Mouse (Mus musculus) stomach, postnatal 0 days (tissue): ENCODE data around the gene Brca1. TPM values are rescaled to one million over a fixed set of nuclear protein-coding genes. Genes with fewer than 3 reads are reported as not detected.

Experiments
- ATAC-seq: fragments of 200-750 bp; cut with Nextera tagmentation; 2 replicates; pipeline ENCODE4 v1.8.0; 2017; ENCODE audit not compliant: low FRiP score, low TSS enrichment
- DNase-seq: peaks from one replicate; pipeline ENCODE4 v3.0.0-alpha.2; 2016; ENCODE audit warnings: low spot score
- H3K27ac ChIP-seq: fragments of 300-500 bp; sonication (generic); replicated peaks from 2 replicates; pipeline ENCODE4 v1.5.1; 2014; ENCODE audit warnings: mild to moderate bottlenecking, control low read depth
- H3K27me3 ChIP-seq: fragments of 300-500 bp; sonication (generic); 2 replicates; pipeline ENCODE4 v1.6.1; 2014; ENCODE audit warnings: low read length; ENCODE audit not compliant: control insufficient read depth, insufficient read depth
- H3K36me3 ChIP-seq: fragments of 300-500 bp; sonication (generic); 2 replicates; pipeline ENCODE4 v1.6.1; 2014; ENCODE audit warnings: low read length, mixed read lengths; ENCODE audit not compliant: control insufficient read depth, insufficient read depth
- H3K4me1 ChIP-seq: fragments of 300-500 bp; sonication (generic); replicated peaks from 2 replicates; pipeline ENCODE4 v1.6.1; 2014; ENCODE audit warnings: antibody characterized with exemption; ENCODE audit not compliant: control insufficient read depth, insufficient read depth
- H3K4me2 ChIP-seq: fragments of 300-500 bp; sonication (generic); replicated peaks from 2 replicates; pipeline ENCODE4 v1.6.1; 2014; ENCODE audit warnings: low read depth, mild to moderate bottlenecking, control low read depth, moderate library complexity
- H3K4me3 ChIP-seq: fragments of 300-500 bp; sonication (generic); 2 replicates; pipeline ENCODE4 v1.5.1; 2014; ENCODE audit warnings: low read depth, low read length, control low read depth
- H3K9ac ChIP-seq: fragments of 300-500 bp; sonication (generic); 2 replicates; pipeline ENCODE4 v1.6.1; 2014; ENCODE audit warnings: mild to moderate bottlenecking, low read length, control low read depth, mixed read lengths
- H3K9me3 ChIP-seq: fragments of 300-500 bp; sonication (generic); 2 replicates; pipeline ENCODE4 v1.6.1; 2016; ENCODE audit warnings: low read length; ENCODE audit not compliant: control insufficient read depth
- CTCF ChIP-seq: IDR thresholded peaks from 2 replicates; pipeline ENCODE4 v1.5.1; 2016; ENCODE audit warnings: antibody characterized with exemption, low read depth, mild to moderate bottlenecking, moderate library complexity
- EP300 ChIP-seq: optimal IDR thresholded peaks from 2 replicates; pipeline ENCODE3; 2016; ENCODE audit warnings: antibody characterized with exemption
- WGBS: fragments of 180-500 bp; shearing (Covaris S2); extraction: QIAGEN DNeasy Blood & Tissue Kit; methylation state at CpG from one replicate; pipeline ENCODE4 v1.1.7; 2014; 5-methylcytosine and 5-hydroxymethylcytosine counted together
- polyA plus RNA-seq: library from polyadenylated mRNA; unstranded; fragments of >200 nt; fragmentation: Nextera tagmentation; extraction: Ambion mirVana; gene quantifications from 2 replicates; pipeline ENCODE4 v1.2.1, GENCODE M21; 2015

Brca1 gene
- polyA plus RNA-seq, 1 experiment from 2014 or later: 2.5 TPM

- TF ChIP-seq CTCF: no peak
- no peak for TF ChIP-seq EP300
- Histone ChIP-seq H3K36me3 (no peaks in the 10 kb centered on the region), H3K9me3 (no peaks in the 10 kb centered on the region), H3K27ac (no peak overlapping the region), H3K4me1 (no peaks in the 10 kb centered on the region), H3K27me3 (no peaks in the 10 kb centered on the region), H3K4me2 (no peak overlapping the region), H3K4me3 (no peak overlapping the region), H3K9ac (no peak overlapping the region)
- 59% methylated on average over 6 of the region's 6 CpGs for WGBS
- ATAC-seq: 0 out of 2 replicates have a peak, but pooled peaks have one; percentile 13
- DNase-seq: no peak
Measured at GRCm38 (mm10) chr11:101486126-101486525, 65.6 kb downstream of the Brca1 start.

GRCm38 (mm10) chr11:101485509-101486028 lies 66.2 kb downstream of the Brca1 start:
- H3K4me3 ChIP-seq: no peak overlapping the region
- WGBS: 41% methylated on average over 6 of the region's 6 CpGs
- TF ChIP-seq EP300: no peak
- no peak for TF ChIP-seq CTCF
- H3K36me3 ChIP-seq: no peaks in the 10 kb centered on the region
- ATAC-seq (no peak), DNase-seq (no peak)
- H3K9me3 ChIP-seq: no peaks in the 10 kb centered on the region
- H3K9ac ChIP-seq: no peak overlapping the region
- no peaks in the 10 kb centered on the region for H3K27me3 ChIP-seq
- no peak overlapping the region for H3K27ac ChIP-seq
- H3K4me1 ChIP-seq: no peaks in the 10 kb centered on the region
- H3K4me2 ChIP-seq: no peak overlapping the region

GRCm38 (mm10) chr11:101484814-101485213 lies 66.9 kb downstream of the Brca1 start:
- no peaks in the 10 kb centered on the region for H3K9me3 ChIP-seq
- ATAC-seq (no peak), DNase-seq (no peak)
- H3K27ac ChIP-seq: no peak overlapping the region
- 66% methylated on average over 7 of the region's 7 CpGs for WGBS
- H3K27me3 ChIP-seq: no peaks in the 10 kb centered on the region
- H3K4me1 ChIP-seq: no peaks in the 10 kb centered on the region
- H3K36me3 ChIP-seq: no peaks in the 10 kb centered on the region
- H3K9ac ChIP-seq: no peak overlapping the region
- no peak overlapping the region for H3K4me3 ChIP-seq
- no peak overlapping the region for H3K4me2 ChIP-seq
- TF ChIP-seq EP300 (no peak), CTCF (no peak)

GRCm38 (mm10) chr11:101484245-101484644 lies 67.5 kb downstream of the Brca1 start:
- Histone ChIP-seq H3K4me2 (no peak overlapping the region), H3K4me1 (no peaks in the 10 kb centered on the region), H3K27ac (no peak overlapping the region), H3K36me3 (no peaks in the 10 kb centered on the region), H3K4me3 (no peak overlapping the region), H3K9ac (no peak overlapping the region), H3K9me3 (no peaks in the 10 kb centered on the region), H3K27me3 (no peaks in the 10 kb centered on the region)
- ATAC-seq (no peak), DNase-seq (no peak)
- 53% methylated on average over 6 of the region's 6 CpGs for WGBS
- TF ChIP-seq CTCF (no peak), EP300 (no peak)

GRCm38 (mm10) chr11:101483804-101484203 lies 68.0 kb downstream of the Brca1 start:
- H3K27me3 ChIP-seq: no peaks in the 10 kb centered on the region
- no peaks in the 10 kb centered on the region for H3K4me1 ChIP-seq
- no peak for ATAC-seq
- H3K4me2 ChIP-seq: no peak overlapping the region
- no peak overlapping the region for H3K9ac ChIP-seq
- DNase-seq: peak; percentile 29
- no peak for TF ChIP-seq EP300
- no peak for TF ChIP-seq CTCF
- WGBS: 26% methylated on average over 3 of the region's 3 CpGs
- no peaks in the 10 kb centered on the region for H3K9me3 ChIP-seq
- H3K36me3 ChIP-seq: no peaks in the 10 kb centered on the region
- H3K27ac ChIP-seq: no peak overlapping the region
- no peak overlapping the region for H3K4me3 ChIP-seq

GRCm38 (mm10) chr11:101480912-101481311 lies 70.8 kb downstream of the Brca1 start:
- DNase-seq (no peak), ATAC-seq (peak; percentile 72)
- TF ChIP-seq EP300: no peak
- TF ChIP-seq CTCF: no peak
- no peaks in the 10 kb centered on the region for H3K36me3 ChIP-seq
- no peaks in the 10 kb centered on the region for H3K9me3 ChIP-seq
- WGBS: 21% methylated on average over 6 of the region's 6 CpGs
- no peak overlapping the region for H3K27ac ChIP-seq
- no peaks in the 10 kb centered on the region for H3K4me1 ChIP-seq
- no peak overlapping the region for H3K4me3 ChIP-seq
- no peaks in the 10 kb centered on the region for H3K27me3 ChIP-seq
- H3K9ac ChIP-seq: no peak overlapping the region
- H3K4me2 ChIP-seq: no peak overlapping the region
